Mouse (Mus musculus): ENCODE data around the gene Gnat2. TPM values are rescaled to one million over a fixed set of nuclear protein-coding genes. Genes with fewer than 3 reads are reported as not detected.

Gene Gnat2
- total and polyA plus RNA-seq, 3 experiments, result 2.0 to 10.2 (median 2.4) TPM

DNA sequence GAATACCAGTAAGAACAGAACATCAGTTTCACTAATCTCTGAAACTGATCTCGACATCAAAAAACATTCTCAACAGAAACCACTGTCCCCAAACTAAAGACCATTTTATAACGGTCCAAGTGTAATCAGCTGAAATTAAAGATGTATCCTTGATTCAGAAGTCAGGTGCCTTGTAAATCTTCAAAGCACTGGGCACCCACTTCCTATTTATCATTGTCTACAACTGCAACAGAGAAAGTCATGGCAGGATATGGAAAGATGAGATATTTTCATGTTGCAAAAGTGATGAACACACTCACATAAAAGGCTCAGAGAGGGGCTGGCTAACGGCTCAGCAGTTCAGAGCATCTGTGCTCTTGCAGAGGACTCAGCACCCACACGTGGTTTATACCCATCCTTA, 48.2 kb downstream of the Gnat2 start:
- Histone ChIP-seq H3K36me3 (replicated peaks) (peaks cover 55% of the 10 kb centered on the region), H3K27me3 (ENCODE audit: insufficient read depth, low read length) (no peaks in the 10 kb centered on the region), H3K9me3 (replicated peaks) (no peaks in the 10 kb centered on the region), H3K4me1 (ENCODE audit: insufficient read depth, low read depth, low read length) (peaks cover 53% of the 10 kb centered on the region), H3K4me3 (ENCODE audit: low read depth, low read length) (no peak overlapping the region)
- ATAC-seq (ENCODE audit: extremely low read depth, insufficient number of reproducible peaks, low FRiP score, poor library complexity, severe bottlenecking), result peak; percentile 36; the same call in 1 of the 2 replicates
- TF ChIP-seq CTCF (IDR thresholded peaks at IDR 0.05; ENCODE audit: low read depth, low read length) (no peak), POLR2AphosphoS5 (IDR thresholded peaks at IDR 0.05; ENCODE audit: insufficient replicate concordance, low read depth, low read length) (no peak), GATA1 (IDR thresholded peaks at IDR 0.05; ENCODE audit: borderline replicate concordance, low read length) (no peak), TAL1 (conservative IDR thresholded peaks at IDR 0.05; ENCODE audit: low read depth, low read length) (no peak), GATA2 (IDR thresholded peaks at IDR 0.05; ENCODE audit: borderline replicate concordance, low read depth, low read length) (no peak)
- no peak for DNase-seq (ENCODE audit: low spot score)

DNA sequence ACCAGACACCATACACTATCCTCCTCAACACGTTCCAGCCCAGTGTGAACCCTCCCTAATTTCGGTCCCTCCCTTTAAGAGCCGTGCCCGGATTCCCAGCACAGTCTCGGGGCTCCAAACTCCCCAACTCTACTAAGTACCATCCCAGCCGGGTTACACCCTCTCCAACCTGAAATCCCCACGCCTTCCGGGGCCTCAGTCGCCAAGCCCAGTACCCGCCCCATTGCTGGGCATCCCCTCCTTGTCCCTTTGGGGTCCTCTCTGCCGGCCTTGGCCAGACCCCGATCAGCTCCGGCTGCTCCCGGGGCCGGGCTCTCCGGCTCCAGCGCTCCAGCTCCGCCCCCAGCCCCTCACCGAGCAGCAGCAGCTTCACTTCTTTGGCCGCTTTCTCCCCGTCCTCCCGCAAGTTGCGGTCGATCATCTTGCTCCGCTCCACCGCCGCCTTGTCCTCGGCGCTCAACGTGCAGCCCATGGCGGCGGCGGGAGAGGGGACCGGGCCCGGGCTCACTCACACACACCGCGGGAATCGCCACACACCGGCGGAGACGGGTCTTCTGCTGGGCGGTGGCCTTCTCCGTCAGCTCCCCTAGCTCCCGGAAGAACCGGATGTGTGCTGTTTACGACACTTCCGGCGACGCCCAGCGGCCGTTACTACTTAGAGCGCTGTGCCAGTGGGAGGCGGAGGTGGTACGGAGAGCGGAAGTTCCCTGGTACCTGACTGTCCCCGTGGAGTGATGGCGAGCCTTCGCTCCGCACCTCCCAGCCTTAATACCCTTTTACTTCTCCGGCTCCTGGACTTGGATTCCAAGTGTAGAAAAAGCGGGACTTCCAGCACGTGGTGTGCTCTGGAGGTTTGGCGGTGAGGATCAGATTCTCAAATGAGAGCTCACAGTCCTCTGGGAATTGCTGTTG, 53.2 kb downstream of the Gnat2 start, which contains the start of gene Gnai3:
Gene Gnai3 (minus strand): TSS at position 613 of the 912 bp plus-strand sequence.
- no peak for TF ChIP-seq GATA1 (IDR thresholded peaks at IDR 0.05; ENCODE audit: borderline replicate concordance, low read length)
- TF ChIP-seq GATA2 (IDR thresholded peaks at IDR 0.05; ENCODE audit: borderline replicate concordance, low read depth, low read length), result no peak
- TF ChIP-seq TAL1 (conservative IDR thresholded peaks at IDR 0.05; ENCODE audit: low read depth, low read length), result no peak
- no peak for TF ChIP-seq CTCF (IDR thresholded peaks at IDR 0.05; ENCODE audit: low read depth, low read length)
- no peak for TF ChIP-seq POLR2AphosphoS5 (IDR thresholded peaks at IDR 0.05; ENCODE audit: insufficient replicate concordance, low read depth, low read length)
- Histone ChIP-seq H3K4me3 (ENCODE audit: low read depth, low read length) (peak within 1 kb of the TSS; percentile 96), H3K36me3 (replicated peaks) (peaks cover 34% of the 10 kb centered on the region), H3K9me3 (replicated peaks) (no peaks in the 10 kb centered on the region), H3K27me3 (ENCODE audit: insufficient read depth, low read length) (no peaks in the 10 kb centered on the region; the same call in 1 of the 2 replicates), H3K4me1 (ENCODE audit: insufficient read depth, low read depth, low read length) (peaks cover 45% of the 10 kb centered on the region)
- peak; percentile 89 for ATAC-seq (ENCODE audit: extremely low read depth, insufficient number of reproducible peaks, low FRiP score, poor library complexity, severe bottlenecking)
- DNase-seq (ENCODE audit: low spot score), result peak; percentile 92

DNA sequence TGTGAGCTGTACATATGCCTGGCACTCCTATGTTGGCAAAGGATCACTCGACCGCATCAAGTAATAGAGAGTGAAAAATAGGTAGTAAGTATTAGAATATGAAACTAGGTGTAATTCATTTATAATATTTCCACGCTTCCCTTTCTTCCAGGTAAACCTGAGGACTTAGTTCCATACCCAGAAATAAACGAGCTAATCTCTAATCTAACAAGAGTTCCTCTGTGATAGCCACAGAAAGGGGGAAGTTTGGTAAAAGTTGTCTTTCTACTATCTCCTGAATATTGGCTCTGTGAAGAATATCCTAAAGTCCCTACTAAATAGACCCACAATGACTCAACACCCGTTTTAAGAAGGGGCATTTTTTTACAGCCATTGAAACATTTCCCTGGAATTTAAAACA, 54.1 kb downstream of the Gnat2 start:
- H3K4me1 ChIP-seq (ENCODE audit: insufficient read depth, low read depth, low read length), result peaks cover 44% of the 10 kb centered on the region
- TF ChIP-seq POLR2AphosphoS5 (IDR thresholded peaks at IDR 0.05; ENCODE audit: insufficient replicate concordance, low read depth, low read length) (no peak), GATA1 (IDR thresholded peaks at IDR 0.05; ENCODE audit: borderline replicate concordance, low read length) (no peak), CTCF (IDR thresholded peaks at IDR 0.05; ENCODE audit: low read depth, low read length) (no peak), GATA2 (IDR thresholded peaks at IDR 0.05; ENCODE audit: borderline replicate concordance, low read depth, low read length) (no peak), TAL1 (conservative IDR thresholded peaks at IDR 0.05; ENCODE audit: low read depth, low read length) (no peak)

DNA sequence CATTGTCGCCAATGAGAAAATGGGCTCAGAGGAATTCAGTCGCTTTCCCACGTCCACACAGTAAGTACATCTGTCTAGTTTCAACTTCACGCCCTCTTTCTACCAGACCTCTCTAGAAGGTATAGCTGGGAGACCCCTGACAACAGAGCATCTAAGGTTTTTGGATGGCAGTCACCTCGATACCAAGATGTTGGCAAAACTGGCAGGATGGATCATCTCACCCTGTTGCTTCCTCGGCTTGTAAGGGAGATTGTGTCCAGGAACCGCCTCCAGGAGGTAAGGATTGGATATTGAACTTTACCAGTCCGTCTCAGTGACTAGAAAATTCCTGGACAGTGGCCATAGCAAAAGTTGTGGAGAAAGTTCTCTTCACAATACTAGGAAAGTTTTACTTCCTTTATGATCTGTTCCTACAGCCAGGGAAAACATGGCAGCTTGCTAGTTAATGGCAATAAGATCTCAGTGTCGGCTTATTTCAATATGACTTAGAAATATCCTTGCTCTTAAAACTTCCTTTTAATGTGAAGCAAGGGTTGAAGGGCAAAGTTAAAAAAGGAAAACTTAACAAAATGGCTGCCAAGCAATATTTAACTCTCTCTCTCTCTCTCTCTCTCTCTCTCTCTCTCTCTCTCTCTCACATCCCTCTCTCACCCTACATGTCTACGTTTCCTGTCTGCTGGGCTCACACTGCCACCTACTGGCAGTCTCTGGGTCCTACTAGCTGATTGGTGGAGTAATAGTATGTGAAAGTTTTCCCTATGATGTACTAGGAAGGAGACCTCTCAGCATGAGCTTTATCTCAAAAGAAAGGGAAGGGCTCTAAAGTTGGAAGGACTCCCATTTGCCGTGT, 55.0 kb downstream of the Gnat2 start:
- TF ChIP-seq TAL1 (conservative IDR thresholded peaks at IDR 0.05; ENCODE audit: low read depth, low read length) (no peak), POLR2AphosphoS5 (IDR thresholded peaks at IDR 0.05; ENCODE audit: insufficient replicate concordance, low read depth, low read length) (no peak), CTCF (IDR thresholded peaks at IDR 0.05; ENCODE audit: low read depth, low read length) (peak; percentile 60)
- Histone ChIP-seq H3K4me3 (ENCODE audit: low read depth, low read length) (peak overlapping the region; percentile 41; the same call in 1 of the 2 replicates), H3K4me1 (ENCODE audit: insufficient read depth, low read depth, low read length) (peaks cover 37% of the 10 kb centered on the region), H3K27me3 (ENCODE audit: insufficient read depth, low read length) (no peaks in the 10 kb centered on the region; the same call in 1 of the 2 replicates), H3K36me3 (replicated peaks) (peaks cover 27% of the 10 kb centered on the region), H3K9me3 (replicated peaks) (no peaks in the 10 kb centered on the region)
- ATAC-seq (ENCODE audit: extremely low read depth, insufficient number of reproducible peaks, low FRiP score, poor library complexity, severe bottlenecking) (peak; percentile 64), DNase-seq (ENCODE audit: low spot score) (peak; percentile 52)

More for the DNA sequence above, 54.1 kb downstream of the Gnat2 start:
- DNase-seq (ENCODE audit: low spot score) (no peak), ATAC-seq (ENCODE audit: extremely low read depth, insufficient number of reproducible peaks, low FRiP score, poor library complexity, severe bottlenecking) (no peak)
- no peaks in the 10 kb centered on the region for H3K9me3 ChIP-seq (replicated peaks)
- peak overlapping the region; percentile 96 for H3K4me3 ChIP-seq (ENCODE audit: low read depth, low read length)
- H3K27me3 ChIP-seq (ENCODE audit: insufficient read depth, low read length), result no peaks in the 10 kb centered on the region; the same call in 1 of the 2 replicates
- peaks cover 30% of the 10 kb centered on the region for H3K36me3 ChIP-seq (replicated peaks)

Other genes with a start within 250 kb of the Gnat2 start
- gene Eps8l3, start 215.6 kb upstream of the Gnat2 start, total RNA-seq (2014; fragmentation: Nextera tagmentation), result not detected in 2 replicates
- 0.06 TPM in 1 of 2 replicates, not detected in the other for gene Eps8l3, start 215.6 kb upstream of the Gnat2 start, total RNA-seq (2017)
- not detected in 2 replicates for gene Eps8l3, start 215.6 kb upstream of the Gnat2 start, polyA plus RNA-seq (2012)
- gene Gstm5, start 197.0 kb upstream of the Gnat2 start, total RNA-seq (2014; fragmentation: Nextera tagmentation), result not detected in 2 replicates
- not detected in 2 replicates for gene Gstm5, start 197.0 kb upstream of the Gnat2 start, total RNA-seq (2017)
- gene Gstm5, start 197.0 kb upstream of the Gnat2 start, polyA plus RNA-seq (2012), result not detected in 2 replicates
- gene Gstm7, start 161.0 kb upstream of the Gnat2 start, total RNA-seq (2014; fragmentation: Nextera tagmentation), result not detected in 2 replicates
- gene Gstm7, start 161.0 kb upstream of the Gnat2 start, total RNA-seq (2017), result not detected in 2 replicates
- not detected in 2 replicates for gene Gstm7, start 161.0 kb upstream of the Gnat2 start, polyA plus RNA-seq (2012)
- gene Gstm6, start 149.0 kb upstream of the Gnat2 start, total RNA-seq (2014; fragmentation: Nextera tagmentation), result not detected in 2 replicates
- gene Gstm6, start 149.0 kb upstream of the Gnat2 start, total RNA-seq (2017), result 0.12 and 0.16 TPM in 2 replicates
- not detected in 2 replicates for gene Gstm6, start 149.0 kb upstream of the Gnat2 start, polyA plus RNA-seq (2012)
- gene Gstm3, start 123.5 kb upstream of the Gnat2 start, total RNA-seq (2014; fragmentation: Nextera tagmentation), result not detected in 2 replicates
- gene Gstm3, start 123.5 kb upstream of the Gnat2 start, total RNA-seq (2017), result not detected in 2 replicates
- gene Gstm3, start 123.5 kb upstream of the Gnat2 start, polyA plus RNA-seq (2012), result not detected in 2 replicates
- gene Gstm2, start 106.3 kb upstream of the Gnat2 start, total RNA-seq (2014; fragmentation: Nextera tagmentation), result not detected in 2 replicates
- gene Gstm2, start 106.3 kb upstream of the Gnat2 start, total RNA-seq (2017), result not detected in 2 replicates
- gene Gstm2, start 106.3 kb upstream of the Gnat2 start, polyA plus RNA-seq (2012), result not detected in 2 replicates
- gene Gstm1, start 74.8 kb upstream of the Gnat2 start, total RNA-seq (2014; fragmentation: Nextera tagmentation), result not detected in 2 replicates
- gene Gstm1, start 74.8 kb upstream of the Gnat2 start, total RNA-seq (2017), result 0.12 TPM in 1 of 2 replicates, not detected in the other
- 0.53 and 0.63 TPM in 2 replicates for gene Gstm1, start 74.8 kb upstream of the Gnat2 start, polyA plus RNA-seq (2012)
- gene Gstm4, start 47.9 kb upstream of the Gnat2 start, total RNA-seq (2014; fragmentation: Nextera tagmentation), result not detected in 2 replicates
- not detected in 2 replicates for gene Gstm4, start 47.9 kb upstream of the Gnat2 start, total RNA-seq (2017)
- not detected in 2 replicates for gene Gstm4, start 47.9 kb upstream of the Gnat2 start, polyA plus RNA-seq (2012)
- gene Ampd2, start 6.1 kb upstream of the Gnat2 start, total RNA-seq (2014; fragmentation: Nextera tagmentation), result 169 and 188 TPM in 2 replicates
- gene Ampd2, start 6.1 kb upstream of the Gnat2 start, total RNA-seq (2017), result 81.6 and 85.9 TPM in 2 replicates
- gene Ampd2, start 6.1 kb upstream of the Gnat2 start, polyA plus RNA-seq (2012), result 380 and 438 TPM in 2 replicates
- gene Gnai3, start 53.4 kb downstream of the Gnat2 start, total RNA-seq (2014; fragmentation: Nextera tagmentation), result 254 and 274 TPM in 2 replicates
- gene Gnai3, start 53.4 kb downstream of the Gnat2 start, total RNA-seq (2017), result 413 and 481 TPM in 2 replicates
- gene Gnai3, start 53.4 kb downstream of the Gnat2 start, polyA plus RNA-seq (2012), result 36.8 and 37.9 TPM in 2 replicates
- not detected in 2 replicates for gene Gpr61, start 62.1 kb downstream of the Gnat2 start, total RNA-seq (2014; fragmentation: Nextera tagmentation)
- under 0.01 and 0.11 TPM in 2 replicates for gene Gpr61, start 62.1 kb downstream of the Gnat2 start, total RNA-seq (2017)
- gene Gpr61, start 62.1 kb downstream of the Gnat2 start, polyA plus RNA-seq (2012), result not detected in 2 replicates
- 0.29 and 0.98 TPM in 2 replicates for gene Amigo1, start 93.5 kb downstream of the Gnat2 start, total RNA-seq (2014; fragmentation: Nextera tagmentation)
- gene Amigo1, start 93.5 kb downstream of the Gnat2 start, total RNA-seq (2017), result 0.66 and 0.99 TPM in 2 replicates
- 0.46 and 0.51 TPM in 2 replicates for gene Amigo1, start 93.5 kb downstream of the Gnat2 start, polyA plus RNA-seq (2012)
- 2.9 and 3.9 TPM in 2 replicates for gene Cyb561d1, start 108.4 kb downstream of the Gnat2 start, total RNA-seq (2014; fragmentation: Nextera tagmentation)
- 6.3 and 6.6 TPM in 2 replicates for gene Cyb561d1, start 108.4 kb downstream of the Gnat2 start, total RNA-seq (2017)
- gene Cyb561d1, start 108.4 kb downstream of the Gnat2 start, polyA plus RNA-seq (2012), result 2.9 and 3.4 TPM in 2 replicates
- 8.0 and 8.6 TPM in 2 replicates for gene Atxn7l2, start 118.1 kb downstream of the Gnat2 start, total RNA-seq (2014; fragmentation: Nextera tagmentation)
- 2.1 and 2.7 TPM in 2 replicates for gene Atxn7l2, start 118.1 kb downstream of the Gnat2 start, total RNA-seq (2017)
- 17.0 and 19.7 TPM in 2 replicates for gene Atxn7l2, start 118.1 kb downstream of the Gnat2 start, polyA plus RNA-seq (2012)
- not detected in 2 replicates for gene Sypl2, start 133.9 kb downstream of the Gnat2 start, total RNA-seq (2014; fragmentation: Nextera tagmentation)
- gene Sypl2, start 133.9 kb downstream of the Gnat2 start, total RNA-seq (2017), result 0.06 and 0.11 TPM in 2 replicates
- gene Sypl2, start 133.9 kb downstream of the Gnat2 start, polyA plus RNA-seq (2012), result not detected in 2 replicates
- gene Psma5, start 164.1 kb downstream of the Gnat2 start, total RNA-seq (2014; fragmentation: Nextera tagmentation), result 57.5 and 59.5 TPM in 2 replicates
- 297 and 331 TPM in 2 replicates for gene Psma5, start 164.1 kb downstream of the Gnat2 start, total RNA-seq (2017)
- gene Psma5, start 164.1 kb downstream of the Gnat2 start, polyA plus RNA-seq (2012), result 3.8 and 4.9 TPM in 2 replicates
- 4.1 and 5.2 TPM in 2 replicates for gene Sort1, start 191.3 kb downstream of the Gnat2 start, total RNA-seq (2014; fragmentation: Nextera tagmentation)
- 2.3 TPM in 2 replicates for gene Sort1, start 191.3 kb downstream of the Gnat2 start, total RNA-seq (2017)
- gene Sort1, start 191.3 kb downstream of the Gnat2 start, polyA plus RNA-seq (2012), result 1.1 and 1.3 TPM in 2 replicates